Mouse (Mus musculus) limb, embryonic 12.5 days (tissue): ENCODE measurements around the gene Gm13276. TPM values are rescaled to one million over a fixed set of nuclear protein-coding genes. Genes with fewer than 3 reads are reported as not detected.
"Not testable (repeated sequence)": the region's sequence is repeated elsewhere in the genome, so short reads cannot be mapped to it uniquely, and the experiment has no call there.

Source experiments
- ATAC-seq: fragments of 200-750 bp; cut with Nextera tagmentation; 2 replicates; pipeline ENCODE4 v1.8.0; 2017; ENCODE audit warnings: low read depth, moderate TSS enrichment; ENCODE audit not compliant: insufficient number of reproducible peaks, insufficient read depth, low FRiP score, low TSS enrichment
- H3K27ac ChIP-seq: fragments of 300-500 bp; sonication (generic); 2 replicates; pipeline ENCODE4 v1.5.1; 2016; ENCODE audit warnings: mild to moderate bottlenecking, moderate library complexity
- H3K27me3 ChIP-seq: fragments of 300-500 bp; sonication (generic); 2 replicates; pipeline ENCODE4 v1.6.1; 2016; ENCODE audit warnings: mild to moderate bottlenecking, moderate library complexity
- H3K36me3 ChIP-seq: fragments of 300-500 bp; sonication (generic); 2 replicates; pipeline ENCODE4 v1.6.1; 2016; ENCODE audit warnings: mild to moderate bottlenecking, moderate library complexity
- H3K4me1 ChIP-seq: fragments of 300-500 bp; sonication (generic); replicated peaks from 2 replicates; pipeline ENCODE4 v1.6.1; 2016
- H3K4me2 ChIP-seq: fragments of 300-500 bp; sonication (generic); 2 replicates; pipeline ENCODE4 v1.6.1; 2016; ENCODE audit warnings: mild to moderate bottlenecking, moderate library complexity
- H3K4me3 ChIP-seq: fragments of 300-500 bp; sonication (generic); replicated peaks from 2 replicates; pipeline ENCODE4 v1.5.1; 2016; ENCODE audit warnings: mild to moderate bottlenecking
- H3K9ac ChIP-seq: fragments of 300-500 bp; sonication (generic); replicated peaks from 2 replicates; pipeline ENCODE4 v1.6.1; 2016; ENCODE audit warnings: mild to moderate bottlenecking, moderate library complexity
- H3K9me3 ChIP-seq: fragments of 300-500 bp; sonication (generic); 2 replicates; pipeline ENCODE4 v1.6.1; 2016; ENCODE audit warnings: mild to moderate bottlenecking, moderate library complexity
- WGBS: fragments of 180-500 bp; shearing (Covaris S2); methylation state at CpG from one replicate; pipeline ENCODE4 v1.1.7; 2016; 5-methylcytosine and 5-hydroxymethylcytosine counted together
- polyA plus RNA-seq: library from polyadenylated mRNA; unstranded; fragments of >200 nt; fragmentation: Nextera tagmentation; extraction: Ambion mirVana; gene quantifications from 2 replicates; pipeline ENCODE4 v1.2.1, GENCODE M21; 2016

Gene Gm13276
- polyA plus RNA-seq, 1 experiment from 2014 or later = not detected

GRCm38 (mm10) chr4:88788402-88788801, 2.9 kb downstream of the Gm13276 start, which contains the start of gene Gm13277:
Gene Gm13277, plus strand, starts transcription at chr4:88788632.
- H3K27ac ChIP-seq, H3K4me1 ChIP-seq, ATAC-seq, H3K36me3 ChIP-seq, H3K4me2 ChIP-seq, H3K4me3 ChIP-seq, H3K27me3 ChIP-seq, H3K9ac ChIP-seq, H3K9me3 ChIP-seq: not testable (repeated sequence)
- 0% methylated on average over 4 of the region's 28 CpGs for WGBS

GRCm38 (mm10) chr4:88791250-88791649, 5.7 kb downstream of the Gm13276 start, which contains the start of gene Gm13278:
Gene Gm13278, plus strand, starts transcription at chr4:88791550.
- not testable (repeated sequence) for H3K36me3 ChIP-seq, H3K27me3 ChIP-seq, ATAC-seq, H3K4me2 ChIP-seq, H3K9me3 ChIP-seq, H3K4me3 ChIP-seq, H3K27ac ChIP-seq, H3K4me1 ChIP-seq, H3K9ac ChIP-seq
- WGBS = no CpG with 5 or more reads among the region's 28 CpGs

- not testable (repeated sequence) for H3K4me2 ChIP-seq, ATAC-seq
- WGBS = 0% methylated on average over 18 of the region's 52 CpGs
Observed at GRCm38 (mm10) chr4:88793936-88794675, 8.6 kb downstream of the Gm13276 start, which contains the start of gene Gm13275. Gene Gm13275, plus strand, starts transcription at chr4:88794487.

GRCm38 (mm10) chr4:88797097-88797496, 11.6 kb downstream of the Gm13276 start, which contains the start of gene Gm13279:
Gene Gm13279, plus strand, starts transcription at chr4:88797397.
- not testable (repeated sequence) for H3K9me3 ChIP-seq, H3K4me3 ChIP-seq, H3K4me2 ChIP-seq, ATAC-seq, H3K27ac ChIP-seq, H3K9ac ChIP-seq, H3K4me1 ChIP-seq, H3K36me3 ChIP-seq, H3K27me3 ChIP-seq
- no CpG with 5 or more reads among the region's 28 CpGs for WGBS

More at GRCm38 (mm10) chr4:88793936-88794675, 8.6 kb downstream of the Gm13276 start, which contains the start of gene Gm13275:
- not testable (repeated sequence) for H3K36me3 ChIP-seq, H3K27ac ChIP-seq, H3K9ac ChIP-seq, H3K9me3 ChIP-seq, H3K4me3 ChIP-seq, H3K27me3 ChIP-seq, H3K4me1 ChIP-seq

- 11% methylated on average over 5 of the region's 7 CpGs for WGBS
- not testable (repeated sequence) for H3K36me3 ChIP-seq, H3K27ac ChIP-seq, H3K9ac ChIP-seq, H3K9me3 ChIP-seq, H3K4me1 ChIP-seq, H3K4me3 ChIP-seq, H3K27me3 ChIP-seq, H3K4me2 ChIP-seq, ATAC-seq
Observed at GRCm38 (mm10) chr4:88799365-88799764, 13.9 kb downstream of the Gm13276 start, which contains the start of gene Gm13285. Gene Gm13285, plus strand, starts transcription at chr4:88799665.

- not testable (repeated sequence) for ATAC-seq, H3K9ac ChIP-seq, H3K4me3 ChIP-seq, H3K9me3 ChIP-seq, H3K27me3 ChIP-seq, H3K36me3 ChIP-seq, H3K4me1 ChIP-seq, H3K27ac ChIP-seq
- no CpG with 5 or more reads among the region's 29 CpGs for WGBS
- H3K4me2 ChIP-seq = peak within 1 kb of the TSS; percentile 19; the same call in 1 of the 2 replicates
Observed at GRCm38 (mm10) chr4:88802954-88803353, 17.4 kb downstream of the Gm13276 start, which contains the start of gene Gm13287. Gene Gm13287, plus strand, starts transcription at chr4:88803254.

- not testable (repeated sequence) for H3K9ac ChIP-seq, H3K27me3 ChIP-seq, H3K36me3 ChIP-seq, H3K27ac ChIP-seq, H3K9me3 ChIP-seq, H3K4me1 ChIP-seq, ATAC-seq
- WGBS = no CpG with 5 or more reads among the region's 8 CpGs
- H3K4me2 ChIP-seq = peak within 1 kb of the TSS; percentile 36; the same call in 1 of the 2 replicates
- H3K4me3 ChIP-seq = 0 out of 2 replicates have a peak within 1 kb of the TSS, but pooled peaks have one; percentile 26
Observed at GRCm38 (mm10) chr4:88805231-88805630, 19.7 kb downstream of the Gm13276 start, which contains the start of gene Gm13288. Gene Gm13288, plus strand, starts transcription at chr4:88805531.

GRCm38 (mm10) chr4:88805761-88806160, 20.3 kb downstream of the Gm13276 start:
- 0% methylated on average over 8 of the region's 34 CpGs for WGBS
- H3K36me3 ChIP-seq, H3K27ac ChIP-seq, H3K9ac ChIP-seq, ATAC-seq, H3K4me1 ChIP-seq, H3K27me3 ChIP-seq, H3K9me3 ChIP-seq: not testable (repeated sequence)
- peak overlapping the region; percentile 36; the same call in 1 of the 2 replicates for H3K4me2 ChIP-seq
- H3K4me3 ChIP-seq = 0 out of 2 replicates have a peak overlapping the region, but pooled peaks have one; percentile 26

GRCm38 (mm10) chr4:88815928-88816327, 30.4 kb downstream of the Gm13276 start, which contains the start of gene Ifna7:
Gene Ifna7, plus strand, starts transcription at chr4:88816228.
- Histone ChIP-seq H3K4me2 (no peak within 1 kb of the TSS), H3K9me3 (no peaks in the 10 kb centered on the region), H3K27me3 (no peaks in the 10 kb centered on the region; the same call in 1 of the 2 replicates), H3K4me3 (no peak within 1 kb of the TSS), H3K27ac (no peak within 1 kb of the TSS), H3K9ac (no peak within 1 kb of the TSS), H3K36me3 (no peaks in the 10 kb centered on the region), H3K4me1 (no peaks in the 10 kb centered on the region)
- WGBS = 66% methylated on average over 3 of the region's 3 CpGs
- no peak for ATAC-seq

- no peak for ATAC-seq
- Histone ChIP-seq H3K27ac (no peak within 1 kb of the TSS), H3K9me3 (no peaks in the 10 kb centered on the region), H3K27me3 (no peaks in the 10 kb centered on the region; the same call in 1 of the 2 replicates), H3K9ac (no peak within 1 kb of the TSS), H3K4me2 (no peak within 1 kb of the TSS), H3K4me1 (no peaks in the 10 kb centered on the region), H3K4me3 (no peak within 1 kb of the TSS), H3K36me3 (no peaks in the 10 kb centered on the region)
- WGBS = 83% methylated on average over 1 of the region's 1 CpGs
Observed at GRCm38 (mm10) chr4:88819659-88820058, 34.1 kb downstream of the Gm13276 start, which contains the start of gene Ifna11. Gene Ifna11, plus strand, starts transcription at chr4:88819959.

- no peak overlapping the region for H3K4me3 ChIP-seq
- no peak for ATAC-seq
- no peak overlapping the region for H3K27ac ChIP-seq
- WGBS = 26% methylated on average over 4 of the region's 4 CpGs
- H3K4me1 ChIP-seq = no peaks in the 10 kb centered on the region
- no peaks in the 10 kb centered on the region for H3K36me3 ChIP-seq
- no peaks in the 10 kb centered on the region for H3K9me3 ChIP-seq
- no peak overlapping the region for H3K9ac ChIP-seq
- no peaks in the 10 kb centered on the region for H3K27me3 ChIP-seq
- no peak overlapping the region for H3K4me2 ChIP-seq
Observed at GRCm38 (mm10) chr4:88822995-88823394, 37.5 kb downstream of the Gm13276 start.
